Mouse (Mus musculus) left cerebral cortex, adult 8-10 months (tissue): ENCODE data around the gene Hist2h2bb. TPM values are rescaled to one million over a fixed set of nuclear protein-coding genes. Genes with fewer than 3 reads are reported as not detected.
"Not testable (repeated sequence)": the region's sequence is repeated elsewhere in the genome, so short reads cannot be mapped to it uniquely, and the experiment has no call there.

Experiments
- DNase-seq, 2 experiments: peaks; one replicate each; pipeline ENCODE4 v3.0.0; 2022; ENCODE audit warnings: low spot score in 2 of 2
- total RNA-seq, 4 experiments: library from RNA; stranded (reverse); gene quantifications; 2 replicates each; pipeline ENCODE4 v1.2.4; 2022

Gene Hist2h2bb
- total RNA-seq, 4 experiments from 2014 or later: 160 to 229 (median 192) TPM

GRCm38 (mm10) chr3:96239949-96240798, 29.4 kb upstream of the Hist2h2bb start, which contains the start of gene Hist2h2aa2:
Hist2h2aa2 (minus strand) TSS chr3:96240276.
- DNase-seq: peak; percentile 92 to 100

- no peak for DNase-seq
Measured at GRCm38 (mm10) chr3:96240799-96241197, 28.8 kb upstream of the Hist2h2bb start.

DNA sequence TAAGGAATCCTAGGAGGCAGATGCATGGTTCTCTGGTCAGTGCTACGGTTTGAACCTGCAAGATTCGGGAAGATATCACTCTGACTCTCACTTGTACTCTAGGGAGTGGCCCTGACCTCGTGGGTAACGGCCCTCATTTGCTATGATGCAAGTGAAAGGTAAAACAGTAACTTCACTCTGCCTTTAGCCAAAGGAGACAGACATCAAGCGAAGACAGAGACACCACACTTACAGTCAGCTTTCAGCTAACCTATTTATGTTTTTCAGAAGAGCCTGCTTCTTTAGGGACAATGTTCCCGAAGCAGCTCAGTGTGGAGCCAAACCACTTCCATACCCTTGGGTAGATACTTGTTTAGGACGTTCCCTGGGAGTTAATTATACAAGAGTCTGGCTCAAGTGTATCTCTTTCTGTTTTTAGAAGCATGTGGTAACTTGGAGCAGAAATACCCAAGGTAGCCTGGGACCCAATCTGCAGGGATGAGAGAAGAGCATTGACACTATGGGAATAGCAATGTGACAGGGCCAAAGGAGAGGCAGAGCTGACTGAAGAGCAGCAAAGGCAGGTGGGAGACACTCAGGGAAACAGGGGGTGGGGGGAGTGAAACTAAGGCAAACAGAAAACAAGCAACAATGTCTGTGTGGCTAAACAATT, 25.5 kb upstream of the Hist2h2bb start:
- DNase-seq: no peak

- DNase-seq: peak; percentile 82 to 89
Measured at GRCm38 (mm10) chr3:96245003-96245886, 24.3 kb upstream of the Hist2h2bb start, which contains the start of gene Hist2h2aa1. Hist2h2aa1 (plus strand) TSS chr3:96245497.

GRCm38 (mm10) chr3:96246018-96246417, 23.5 kb upstream of the Hist2h2bb start:
- not testable (repeated sequence) for DNase-seq

DNA sequence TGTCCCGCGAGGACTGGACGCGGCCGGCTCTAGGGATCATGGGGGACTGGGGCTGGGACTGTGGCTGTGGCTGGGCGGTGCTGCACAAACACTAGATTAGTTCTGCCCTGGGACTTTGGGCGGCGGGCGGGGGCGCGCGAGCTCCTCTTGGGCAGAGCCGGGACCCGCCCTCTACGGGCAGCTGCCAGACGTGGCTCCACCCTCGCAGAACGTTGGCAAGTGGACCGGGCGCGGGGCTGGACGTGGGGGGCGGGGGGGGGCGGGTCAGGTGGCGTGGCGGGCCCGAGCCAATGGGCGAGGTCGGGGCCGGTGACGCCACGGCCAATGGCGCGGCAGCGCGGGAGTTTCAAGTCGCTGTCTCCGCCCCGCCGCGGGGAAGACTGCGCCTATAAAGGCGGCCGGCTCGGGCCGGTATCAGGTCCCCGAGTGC, 23.1 kb upstream of the Hist2h2bb start, which contains the start of gene Hist2h3c1:
Gene Hist2h3c1 (plus strand): TSS at position 259 of the 430 bp plus-strand sequence.
- DNase-seq: not testable (repeated sequence)

GRCm38 (mm10) chr3:96247356-96248140, 22.0 kb upstream of the Hist2h2bb start:
- no peak for DNase-seq

- DNase-seq: no peak
Measured at GRCm38 (mm10) chr3:96248141-96249033, 21.2 kb upstream of the Hist2h2bb start.

DNA sequence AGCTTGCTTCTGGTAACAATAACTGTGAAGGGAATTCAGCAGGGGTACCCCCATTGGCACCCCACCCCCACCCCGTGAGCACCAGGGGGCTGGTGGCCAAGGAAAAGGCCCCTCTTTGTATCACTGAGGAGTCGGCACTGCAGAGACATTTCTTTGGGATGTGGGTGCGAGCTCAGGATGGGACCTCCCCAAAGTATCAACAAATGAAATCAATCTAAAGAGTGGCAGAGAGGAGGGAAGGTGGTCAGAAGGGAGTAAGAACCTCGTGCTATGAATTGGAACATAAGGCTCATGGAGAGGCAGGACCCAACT, 20.6 kb upstream of the Hist2h2bb start:
- no peak for DNase-seq

DNA sequence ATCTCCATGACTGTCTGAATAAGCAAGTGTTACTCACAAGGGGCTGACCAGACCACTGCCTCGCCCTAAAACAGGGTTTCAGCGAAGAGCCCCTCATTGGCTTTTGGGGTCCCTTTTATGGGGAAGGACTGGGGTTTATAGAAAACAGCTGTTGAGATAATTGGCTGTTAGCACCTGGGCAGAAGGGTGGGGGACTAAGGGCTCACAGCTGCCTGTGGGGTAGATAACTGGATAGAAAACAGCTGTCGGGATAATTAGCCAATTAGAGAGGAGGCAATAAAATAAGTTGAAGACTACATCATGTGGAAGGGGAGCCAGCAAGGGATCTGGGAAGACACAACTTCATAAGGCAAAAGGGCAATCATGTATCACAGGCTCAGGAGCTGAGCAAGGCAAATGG, 18.7 kb upstream of the Hist2h2bb start:
- no peak for DNase-seq

GRCm38 (mm10) chr3:96251787-96252186, 17.8 kb upstream of the Hist2h2bb start:
- DNase-seq: no peak

GRCm38 (mm10) chr3:96254683-96255355, 14.7 kb upstream of the Hist2h2bb start:
- no peak for DNase-seq

DNA sequence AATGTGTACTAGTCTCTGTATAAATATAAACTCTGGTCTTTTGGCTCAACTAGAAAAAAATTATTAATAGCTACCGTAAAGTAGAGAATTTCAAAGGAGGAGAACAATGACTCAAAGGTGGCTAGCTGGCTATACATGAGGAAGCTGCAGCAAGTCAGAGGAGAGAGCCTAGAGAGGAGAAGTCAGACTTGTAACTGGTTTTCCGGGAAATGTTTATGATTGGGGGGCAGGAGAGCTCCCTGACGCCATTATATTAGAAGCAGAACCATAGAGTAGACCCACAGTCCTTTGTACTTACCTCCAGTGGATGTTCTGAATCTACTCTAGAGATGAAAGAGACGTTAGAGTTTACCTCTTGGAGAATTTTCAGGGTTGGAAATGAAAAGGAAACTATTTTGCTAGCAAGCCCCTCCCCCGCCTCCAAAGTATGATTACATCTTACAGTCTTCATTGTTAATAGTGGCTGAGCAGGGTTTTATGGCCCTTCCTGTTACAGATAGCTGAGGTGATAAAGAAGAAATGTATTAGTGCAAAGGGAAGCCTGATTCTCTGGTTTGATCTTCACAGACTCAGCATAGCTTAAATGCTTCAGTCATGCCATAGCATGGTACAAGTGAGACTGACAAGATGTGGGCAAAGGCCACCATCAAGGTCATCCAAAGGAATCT, 13.5 kb upstream of the Hist2h2bb start:
- no peak for DNase-seq

GRCm38 (mm10) chr3:96257190-96257589, 12.4 kb upstream of the Hist2h2bb start:
- no peak for DNase-seq

DNA sequence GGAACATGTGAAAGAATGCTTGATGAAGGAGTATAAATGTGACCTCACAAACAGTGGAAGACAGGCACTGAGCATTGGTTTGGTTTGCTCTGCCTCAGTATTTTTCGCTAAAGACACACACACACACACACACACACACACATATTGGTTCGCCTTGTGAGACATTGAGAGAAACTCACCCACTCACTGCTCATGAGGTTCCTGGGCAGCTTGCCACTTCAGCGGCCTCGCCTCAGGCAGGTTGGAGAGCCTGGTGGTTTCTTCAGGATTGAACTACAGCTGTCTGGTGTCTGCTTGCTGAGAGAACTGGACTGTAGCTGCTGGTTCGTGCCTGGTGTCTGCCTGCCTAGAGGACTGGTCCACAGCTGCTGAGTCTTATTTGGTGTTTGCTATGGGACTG, 9.3 kb upstream of the Hist2h2bb start:
- no peak for DNase-seq

DNA sequence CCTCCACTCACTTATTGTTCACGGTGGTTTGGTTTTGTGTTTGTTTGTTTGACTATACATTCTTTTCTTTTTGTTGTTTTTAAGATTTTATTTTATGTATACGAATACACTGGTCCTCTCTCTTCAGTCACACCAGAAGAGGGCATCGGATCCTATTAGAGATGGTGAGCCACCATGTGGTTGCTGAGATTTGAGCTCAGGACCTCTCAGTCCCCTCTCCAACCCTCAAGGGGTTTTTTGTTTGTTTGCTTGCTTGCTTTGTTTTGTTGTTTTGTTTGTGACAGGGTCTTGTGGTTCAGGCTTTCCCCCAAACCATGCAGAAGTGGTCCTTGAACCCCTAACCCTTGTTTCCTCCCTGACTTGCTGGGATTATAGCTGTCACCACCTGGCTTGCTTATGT, 7.9 kb upstream of the Hist2h2bb start:
- no peak for DNase-seq

GRCm38 (mm10) chr3:96262216-96262875, 7.2 kb upstream of the Hist2h2bb start:
- peak; percentile 72 to 89 for DNase-seq

DNA sequence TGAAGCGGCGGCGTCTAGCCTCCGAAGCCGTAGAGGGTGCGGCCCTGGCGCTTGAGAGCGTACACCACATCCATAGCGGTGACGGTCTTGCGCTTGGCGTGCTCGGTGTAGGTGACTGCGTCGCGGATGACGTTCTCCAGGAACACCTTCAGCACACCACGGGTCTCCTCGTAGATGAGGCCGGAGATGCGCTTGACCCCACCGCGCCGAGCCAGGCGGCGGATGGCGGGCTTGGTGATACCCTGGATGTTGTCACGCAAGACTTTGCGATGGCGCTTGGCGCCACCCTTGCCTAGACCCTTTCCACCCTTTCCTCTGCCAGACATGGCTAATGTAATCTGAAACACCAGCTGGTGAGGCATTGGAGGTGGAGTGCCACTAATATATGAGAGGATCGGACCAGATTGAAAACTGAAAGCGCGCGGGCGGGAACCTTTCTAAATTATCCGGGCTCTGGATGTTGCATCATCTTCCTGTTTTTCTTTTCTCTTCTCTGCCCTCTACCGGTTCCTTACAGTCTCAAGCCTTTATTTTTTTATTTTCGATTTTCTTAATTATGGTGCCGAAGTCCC, 6.5 kb upstream of the Hist2h2bb start, which contains the start of gene Hist2h4:
Gene Hist2h4 (minus strand): TSS at position 333 of the 572 bp plus-strand sequence.
- peak; percentile 96 to 99 for DNase-seq
